ENCODE assay signal across 8 mouse cellular contexts in the genomic region with DNA sequence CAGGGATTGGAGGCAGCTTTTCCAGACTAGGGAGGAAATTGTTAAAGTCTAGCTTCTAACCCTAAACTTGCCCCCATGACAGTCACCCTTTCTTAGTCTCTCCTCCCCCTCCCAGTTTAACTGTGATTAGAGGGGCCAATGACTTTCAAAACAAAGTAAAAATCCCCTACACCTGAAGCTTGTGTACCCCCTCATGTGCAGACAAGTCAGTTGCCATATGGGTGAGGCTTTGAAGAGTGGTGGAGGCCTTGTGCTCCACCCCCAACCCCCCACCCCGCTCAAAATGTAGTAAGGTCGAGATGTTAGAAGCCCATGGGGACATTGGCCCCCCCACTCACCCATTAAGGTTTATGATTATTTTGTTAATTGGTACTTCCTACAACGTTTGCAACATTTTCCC. TPM values are rescaled to one million over a fixed set of nuclear protein-coding genes. Genes with fewer than 3 reads are reported as not detected.
DNase-seq lines count a peak whose midpoint lies in the region; ATAC-seq and TF ChIP-seq lines count a peak whose summit lies in the region.

No protein-coding gene starts in this region.

- peaks cover 9% of the 10 kb centered on the region; the same call in 1 of the 2 replicates for H3K4me1 ChIP-seq in kidney, adult 2 months (ENCODE audit: control insufficient read depth, insufficient read depth, low read length)
- no peaks in the 10 kb centered on the region; a peak in 1 of 4 replicates for H3K4me1 ChIP-seq in ES-E14 (ENCODE audit: control insufficient read depth in 2 of 2, insufficient read depth in 2 of 2, low read length in 2 of 2, poor library complexity in 1 of 2)
- H3K4me1 ChIP-seq in hindbrain, embryonic 12.5 days, result peaks cover 53% of the 10 kb centered on the region
- peaks cover 16% of the 10 kb centered on the region for H3K4me1 ChIP-seq in midbrain, embryonic 11.5 days (ENCODE audit: control insufficient read depth, insufficient read depth, low read length)

- ATAC-seq in hindbrain, embryonic 12.5 days (ENCODE audit: low FRiP score), result no peak
- no peak for ATAC-seq in midbrain, embryonic 11.5 days (ENCODE audit: low FRiP score)

- peak overlapping the region; percentile 58 for H3K27ac ChIP-seq in kidney, adult 2 months (ENCODE audit: insufficient read depth, low read depth, low read length)
- no peak overlapping the region for H3K27ac ChIP-seq in ES-E14 (ENCODE audit: insufficient read depth, low read depth, low read length, poor library complexity, severe bottlenecking)
- peak overlapping the region; percentile 89 for H3K27ac ChIP-seq in hindbrain, embryonic 12.5 days
- H3K27ac ChIP-seq in midbrain, embryonic 11.5 days (ENCODE audit: low read depth, low read length), result no peak overlapping the region

- peak overlapping the region; percentile 84 for H3K4me2 ChIP-seq in hindbrain, embryonic 12.5 days (replicated peaks)
- peak overlapping the region; percentile 88 for H3K4me2 ChIP-seq in midbrain, embryonic 11.5 days

- no peak for DNase-seq in kidney, adult 2 months
- no peak for DNase-seq in kidney, postnatal 4 days
- no peak for DNase-seq in ES-E14 (ENCODE audit: low read depth, low spot score)
- no peak for DNase-seq in midbrain, embryonic 11.5 days (ENCODE audit: low spot score, missing footprints)
- no peak for DNase-seq in embryo, embryonic 11 days
- no peak for DNase-seq in cerebellum, postnatal 4 days (ENCODE audit: low spot score in 2 of 2)
- DNase-seq in layer of hippocampus, postnatal 25 days (ENCODE audit: extremely low spot score in 1 of 2, low spot score in 1 of 2), result no peak

- H3K36me3 ChIP-seq in kidney, adult 2 months (ENCODE audit: control insufficient read depth, insufficient read depth, low read length), result no peaks in the 10 kb centered on the region; the same call in 1 of the 2 replicates
- H3K36me3 ChIP-seq in ES-E14 (ENCODE audit: control insufficient read depth, insufficient read depth, low read length, poor library complexity, severe bottlenecking), result no peaks in the 10 kb centered on the region
- H3K36me3 ChIP-seq in hindbrain, embryonic 12.5 days, result peaks cover 19% of the 10 kb centered on the region; the same call in 1 of the 2 replicates
- H3K36me3 ChIP-seq in midbrain, embryonic 11.5 days (ENCODE audit: control insufficient read depth, insufficient read depth, low read length), result no peaks in the 10 kb centered on the region

- no peak for TF ChIP-seq CTCF in kidney, adult 2 months (conservative IDR thresholded peaks at IDR 0.05; ENCODE audit: insufficient read depth, insufficient read length, low read depth, low read length)

- H3K27me3 ChIP-seq in kidney, adult 2 months (replicated peaks; ENCODE audit: control insufficient read depth, insufficient read depth, low read length), result no peaks in the 10 kb centered on the region
- H3K27me3 ChIP-seq in hindbrain, embryonic 12.5 days, result 0 out of 2 replicates have a peak, but pooled peaks cover 6% of the 10 kb centered on the region
- H3K27me3 ChIP-seq in midbrain, embryonic 11.5 days (ENCODE audit: control insufficient read depth, insufficient read depth, low read length), result no peaks in the 10 kb centered on the region

- H3K9me3 ChIP-seq in ES-E14 (ENCODE audit: control insufficient read depth, insufficient read depth, low read depth, low read length), result no peaks in the 10 kb centered on the region
- H3K9me3 ChIP-seq in hindbrain, embryonic 12.5 days (replicated peaks), result no peaks in the 10 kb centered on the region
- H3K9me3 ChIP-seq in midbrain, embryonic 11.5 days (ENCODE audit: control insufficient read depth, low read length), result no peaks in the 10 kb centered on the region

- H3K9ac ChIP-seq in ES-E14 (ENCODE audit: insufficient read depth, low read depth, low read length, poor library complexity, severe bottlenecking), result no peak overlapping the region
- H3K9ac ChIP-seq in hindbrain, embryonic 12.5 days, result peak overlapping the region; percentile 88
- H3K9ac ChIP-seq in midbrain, embryonic 11.5 days (ENCODE audit: low read length), result peak overlapping the region; percentile 91

- TF ChIP-seq POLR2A in kidney, adult 2 months (IDR thresholded peaks at IDR 0.05; ENCODE audit: low read depth, low read length), result no peak

- peak overlapping the region; percentile 82 for H3K4me3 ChIP-seq in kidney, adult 2 months (ENCODE audit: insufficient read depth, low read depth, low read length)
- peak overlapping the region; percentile 67 to 70; a peak in 1 of 4 replicates for H3K4me3 ChIP-seq in ES-E14 (ENCODE audit: insufficient read depth in 1 of 2, low read depth in 1 of 2, low read length in 2 of 2, poor library complexity in 1 of 2, severe bottlenecking in 1 of 2)
- peak overlapping the region; percentile 67 for H3K4me3 ChIP-seq in hindbrain, embryonic 12.5 days
- peak overlapping the region; percentile 57 for H3K4me3 ChIP-seq in midbrain, embryonic 11.5 days (ENCODE audit: low read depth, low read length)

- 40% methylated on average over 3 of the region's 3 CpGs for whole genome bisulfite sequencing in kidney, adult 2 months
- 12% methylated on average over 3 of the region's 3 CpGs for WGBS in hindbrain, embryonic 12.5 days
- 7% methylated on average over 3 of the region's 3 CpGs for WGBS in midbrain, embryonic 11.5 days

- in situ Hi-C loops in ES-E14 (cut with MboI; ENCODE audit: low sequenced_read_pairs in 2 of 2, unreplicated experiment in 2 of 2), result no loop called here

TF ChIP-seq in ES-E14, 5 proteins besides CTCF, POLR2A, EP300 and RAD21:
- no peak for TF ChIP-seq MAFK (IDR thresholded peaks at IDR 0.05; ENCODE audit: insufficient read depth, low read depth, low read length)
- no peak for TF ChIP-seq HCFC1 (IDR thresholded peaks at IDR 0.05; ENCODE audit: borderline replicate concordance, insufficient read depth, low read length)
- no peak for TF ChIP-seq CHD2 (IDR thresholded peaks at IDR 0.05; ENCODE audit: low read depth, low read length)
- no peak for TF ChIP-seq ZC3H11A (IDR thresholded peaks at IDR 0.05; ENCODE audit: borderline replicate concordance, low read depth, low read length)
- TF ChIP-seq ZNF384 (IDR thresholded peaks at IDR 0.05; ENCODE audit: low read depth, low read length), result no peak

RNA-seq across cellular contexts. Expression of a gene that starts 1.5 kb away (rescaled TPM):
- polyA plus RNA-seq in kidney, adult 2 months (2012; rRNA removed), result 58.9 and 66.4 TPM in 2 replicates
- total RNA-seq in ES-E14 (2012; rRNA removed), result 0.90 and 5.2 TPM in 2 replicates
- polyA plus RNA-seq in hindbrain, embryonic 12.5 days (2016; fragmentation: Nextera tagmentation; extraction: Ambion mirVana), result 4.3 and 4.4 TPM in 2 replicates
- polyA plus RNA-seq in midbrain, embryonic 11.5 days (2014; fragmentation: Nextera tagmentation; extraction: Ambion mirVana), result 5.1 and 5.3 TPM in 2 replicates
- 10 to 100 TPM; 34.2 to 36.1 TPM for total RNA-seq in layer of hippocampus, postnatal 25 days (2021)

Comparison
In these comparisons a context has a peak if more than half of its experiments do, and no peak if none do; other contexts are left out.
1. H3K27ac ChIP-seq: peak in kidney, adult 2 months (single experiment) and hindbrain, embryonic 12.5 days (single experiment); none in ES-E14 (single experiment) and midbrain, embryonic 11.5 days (single experiment).
2. Peak in every context shown above with its lines, with median percentiles within 50 percentile points of each other: H3K4me3 ChIP-seq.